Mouse (Mus musculus) neutrophil, adult 59 days (primary cell): ENCODE measurements around the gene Rhcg. TPM values are rescaled to one million over a fixed set of nuclear protein-coding genes. Genes with fewer than 3 reads are reported as not detected.

Experiments used
- total RNA-seq, 2 experiments: library from RNA; stranded (reverse); gene quantifications; 1 replicate in 1 of 2; 2 replicates in 1 of 2; pipeline ENCODE4 v1.2.4; 2023

Rhcg gene
- under 1 TPM; 0.29 to 0.38 TPM for total RNA-seq

DNA sequence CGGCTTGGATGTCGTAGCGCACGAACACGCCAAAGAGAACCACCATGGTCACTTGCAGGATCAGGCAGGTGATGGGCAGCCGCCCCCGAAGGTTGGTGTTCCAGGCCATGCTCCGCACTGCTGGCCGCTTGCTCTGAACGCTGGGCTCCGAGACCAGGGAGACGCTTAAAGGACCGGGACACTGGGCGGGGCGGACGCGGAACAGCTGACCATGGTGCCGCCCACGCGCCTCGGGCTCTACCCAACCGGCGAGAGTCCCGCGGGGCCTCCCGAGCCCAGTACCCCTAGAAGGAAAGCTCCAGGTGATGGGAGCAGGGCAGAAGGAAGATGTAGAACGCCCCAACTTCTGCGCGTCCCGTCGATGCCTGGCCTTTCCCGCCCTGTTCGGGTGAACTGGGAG is at the start of gene Rhcg:
TSS of gene Rhcg (minus strand) at position 240 of the 400 bp plus-strand sequence.

GRCm38 (mm10) chr7:79659578-79660290 is 42.3 kb upstream of the Rhcg start, which contains the start of gene Ticrr:
TSS of gene Ticrr (plus strand) at chr7:79660196.

Other genes starting within 250 kb of the Rhcg start
- not detected for gene Rlbp1, start 230.6 kb downstream of the Rhcg start, total RNA-seq
- 1 to 10 TPM; 7.8 to 8.2 TPM for gene Fanci, start 225.7 kb downstream of the Rhcg start, total RNA-seq
- gene Polg, start 151.3 kb downstream of the Rhcg start, total RNA-seq, result 10 to 100 TPM; 90.8 to 94.7 TPM
- 10 to 100 TPM; 18.8 to 21.0 TPM for gene Ticrr, start 42.5 kb upstream of the Rhcg start, total RNA-seq
- under 1 TPM; 0.24 to 0.42 TPM for gene Kif7, start 98.1 kb upstream of the Rhcg start, total RNA-seq
- gene Plin1, start 115.2 kb upstream of the Rhcg start, total RNA-seq, result under 1 TPM in 1 of 2 experiments, not detected in 1; 0.55 TPM
- gene Pex11a, start 125.5 kb upstream of the Rhcg start, total RNA-seq, result 1 to 10 TPM; 2.2 to 2.3 TPM
- not detected for gene Wdr93, start 125.5 kb upstream of the Rhcg start, total RNA-seq
- gene Mesp1, start 176.1 kb upstream of the Rhcg start, total RNA-seq, result not detected
- not detected for gene Mesp2, start 193.1 kb upstream of the Rhcg start, total RNA-seq
- under 1 TPM in 1 of 2 experiments, not detected in 1; 0.20 TPM for gene Anpep, start 243.4 kb upstream of the Rhcg start, total RNA-seq